Mouse (Mus musculus) lung, embryonic 16.5 days (tissue): ENCODE measurements around the gene Ncln. TPM values are rescaled to one million over a fixed set of nuclear protein-coding genes. Genes with fewer than 3 reads are reported as not detected.

ENCODE experiments used
- ATAC-seq: fragments of 200-750 bp; cut with Nextera tagmentation; 2 replicates; pipeline ENCODE4 v1.8.0; 2017; ENCODE audit warnings: low read depth, mild to moderate bottlenecking, moderate library complexity
- H3K27ac ChIP-seq: fragments of 300-500 bp; sonication (generic); 2 replicates; pipeline ENCODE4 v1.5.1; 2014; ENCODE audit warnings: mild to moderate bottlenecking, control low read depth, low read length
- H3K27me3 ChIP-seq: fragments of 300-500 bp; sonication (generic); 2 replicates; pipeline ENCODE4 v1.6.1; 2014; ENCODE audit warnings: low read depth, low read length, mixed read lengths; ENCODE audit not compliant: control insufficient read depth, insufficient read depth
- H3K36me3 ChIP-seq: fragments of 300-500 bp; sonication (generic); 2 replicates; pipeline ENCODE4 v1.6.1; 2014; ENCODE audit warnings: low read length; ENCODE audit not compliant: control insufficient read depth, insufficient read depth
- H3K4me1 ChIP-seq: fragments of 300-500 bp; sonication (generic); replicated peaks from 2 replicates; pipeline ENCODE4 v1.6.1; 2014; ENCODE audit warnings: low read length, mixed read lengths; ENCODE audit not compliant: control insufficient read depth, insufficient read depth
- H3K4me2 ChIP-seq: fragments of 300-500 bp; sonication (generic); 2 replicates; pipeline ENCODE4 v1.6.1; 2014; ENCODE audit warnings: low read depth, low read length, control low read depth
- H3K4me3 ChIP-seq: fragments of 300-500 bp; sonication (generic); 2 replicates; pipeline ENCODE4 v1.5.1; 2014; ENCODE audit warnings: mild to moderate bottlenecking, low read length, control low read depth
- H3K9ac ChIP-seq: fragments of 300-500 bp; sonication (generic); 2 replicates; pipeline ENCODE4 v1.6.1; 2014; ENCODE audit warnings: low read length, control low read depth
- H3K9me3 ChIP-seq: fragments of 300-500 bp; sonication (generic); 2 replicates; pipeline ENCODE4 v1.6.1; 2016; ENCODE audit warnings: low read length; ENCODE audit not compliant: control insufficient read depth
- WGBS: fragments of 180-500 bp; shearing (Covaris S2); extraction: QIAGEN DNeasy Blood & Tissue Kit; methylation state at CpG from one replicate; pipeline ENCODE4 v1.1.7; 2014; 5-methylcytosine and 5-hydroxymethylcytosine counted together
- polyA plus RNA-seq: library from polyadenylated mRNA; unstranded; fragments of >200 nt; fragmentation: Nextera tagmentation; extraction: Ambion mirVana; gene quantifications from 2 replicates; pipeline ENCODE4 v1.2.1, GENCODE M21; 2015

Ncln gene
- polyA plus RNA-seq, 1 experiment from 2014 or later, result 82.9 TPM

GRCm38 (mm10) chr10:81494260-81495041 lies 1.7 kb downstream of the Ncln start:
- WGBS, result 85% methylated on average over 11 of the region's 11 CpGs
- peak overlapping the region; percentile 86 for H3K9ac ChIP-seq

GRCm38 (mm10) chr10:81493601-81494220 lies 2.5 kb downstream of the Ncln start:
- Histone ChIP-seq H3K9ac (no peak overlapping the region; the same call in 1 of the 2 replicates), H3K4me1 (peaks cover 13% of the 10 kb centered on the region), H3K4me2 (no peak overlapping the region), H3K27me3 (no peaks in the 10 kb centered on the region), H3K27ac (no peak overlapping the region), H3K36me3 (peaks cover 39% of the 10 kb centered on the region), H3K9me3 (no peaks in the 10 kb centered on the region), H3K4me3 (no peak overlapping the region)
- no peak for ATAC-seq
- WGBS, result 77% methylated on average over 8 of the region's 8 CpGs

More at GRCm38 (mm10) chr10:81494260-81495041, 1.7 kb downstream of the Ncln start:
- peaks cover 33% of the 10 kb centered on the region for H3K36me3 ChIP-seq
- H3K4me2 ChIP-seq, result peak overlapping the region; percentile 96; the same call in 1 of the 2 replicates
- no peaks in the 10 kb centered on the region for H3K27me3 ChIP-seq
- no peaks in the 10 kb centered on the region for H3K9me3 ChIP-seq
- no peak overlapping the region for H3K27ac ChIP-seq
- no peak for ATAC-seq
- peaks cover 13% of the 10 kb centered on the region for H3K4me1 ChIP-seq
- no peak overlapping the region; the same call in 1 of the 2 replicates for H3K4me3 ChIP-seq

- peaks cover 42% of the 10 kb centered on the region for H3K36me3 ChIP-seq
- H3K4me1 ChIP-seq, result peaks cover 13% of the 10 kb centered on the region
- no peak overlapping the region for H3K4me2 ChIP-seq
- 88% methylated on average over 11 of the region's 11 CpGs for WGBS
- H3K27me3 ChIP-seq, result no peaks in the 10 kb centered on the region
- H3K9ac ChIP-seq, result no peak overlapping the region
- H3K4me3 ChIP-seq, result no peak overlapping the region
- no peaks in the 10 kb centered on the region for H3K9me3 ChIP-seq
- ATAC-seq, result no peak
- H3K27ac ChIP-seq, result no peak overlapping the region
Observed at GRCm38 (mm10) chr10:81492606-81493240, 3.5 kb downstream of the Ncln start.

GRCm38 (mm10) chr10:81491018-81491417 lies 5.2 kb downstream of the Ncln start:
- peaks cover 56% of the 10 kb centered on the region for H3K36me3 ChIP-seq
- no peaks in the 10 kb centered on the region for H3K9me3 ChIP-seq
- H3K4me2 ChIP-seq, result no peak overlapping the region
- no peak overlapping the region for H3K27ac ChIP-seq
- H3K9ac ChIP-seq, result no peak overlapping the region
- no peaks in the 10 kb centered on the region for H3K27me3 ChIP-seq
- peaks cover 13% of the 10 kb centered on the region for H3K4me1 ChIP-seq
- no peak overlapping the region for H3K4me3 ChIP-seq
- 90% methylated on average over 9 of the region's 9 CpGs for WGBS
- no peak for ATAC-seq

GRCm38 (mm10) chr10:81489941-81490340 lies 6.3 kb downstream of the Ncln start:
- peaks cover 56% of the 10 kb centered on the region for H3K36me3 ChIP-seq
- H3K4me1 ChIP-seq, result peaks cover 8% of the 10 kb centered on the region
- no peaks in the 10 kb centered on the region for H3K9me3 ChIP-seq
- no peak overlapping the region for H3K4me2 ChIP-seq
- no peak for ATAC-seq
- H3K27ac ChIP-seq, result no peak overlapping the region
- no peaks in the 10 kb centered on the region for H3K27me3 ChIP-seq
- 76% methylated on average over 14 of the region's 14 CpGs for WGBS
- H3K4me3 ChIP-seq, result no peak overlapping the region
- no peak overlapping the region for H3K9ac ChIP-seq

- H3K9ac ChIP-seq, result no peak overlapping the region
- no peak overlapping the region for H3K4me2 ChIP-seq
- no peaks in the 10 kb centered on the region for H3K4me1 ChIP-seq
- no peak for ATAC-seq
- no peaks in the 10 kb centered on the region for H3K27me3 ChIP-seq
- no peak overlapping the region for H3K4me3 ChIP-seq
- H3K9me3 ChIP-seq, result no peaks in the 10 kb centered on the region
- H3K36me3 ChIP-seq, result peaks cover 53% of the 10 kb centered on the region
- 65% methylated on average over 11 of the region's 11 CpGs for WGBS
- H3K27ac ChIP-seq, result no peak overlapping the region
Observed at GRCm38 (mm10) chr10:81488081-81488480, 8.1 kb downstream of the Ncln start.

GRCm38 (mm10) chr10:81486496-81486895 lies 9.7 kb downstream of the Ncln start:
- H3K4me2 ChIP-seq, result no peak overlapping the region
- peaks cover 8% of the 10 kb centered on the region for H3K27me3 ChIP-seq
- H3K4me3 ChIP-seq, result no peak overlapping the region
- 88% methylated on average over 10 of the region's 10 CpGs for WGBS
- H3K36me3 ChIP-seq, result peaks cover 38% of the 10 kb centered on the region
- H3K27ac ChIP-seq, result no peak overlapping the region
- H3K9ac ChIP-seq, result no peak overlapping the region
- no peaks in the 10 kb centered on the region for H3K9me3 ChIP-seq
- ATAC-seq, result no peak
- peaks cover 5% of the 10 kb centered on the region; the same call in 1 of the 2 replicates for H3K4me1 ChIP-seq

- H3K27me3 ChIP-seq, result peaks cover 15% of the 10 kb centered on the region
- H3K4me3 ChIP-seq, result no peak overlapping the region
- H3K9ac ChIP-seq, result no peak overlapping the region
- peaks cover 5% of the 10 kb centered on the region; the same call in 1 of the 2 replicates for H3K4me1 ChIP-seq
- no peaks in the 10 kb centered on the region for H3K9me3 ChIP-seq
- H3K36me3 ChIP-seq, result peaks cover 29% of the 10 kb centered on the region
- H3K4me2 ChIP-seq, result no peak overlapping the region
- H3K27ac ChIP-seq, result no peak overlapping the region
- 66% methylated on average over 7 of the region's 7 CpGs for WGBS
- no peak for ATAC-seq
Observed at GRCm38 (mm10) chr10:81485479-81486018, 10.6 kb downstream of the Ncln start.

- no peaks in the 10 kb centered on the region for H3K9me3 ChIP-seq
- H3K27ac ChIP-seq, result no peak overlapping the region
- no peak overlapping the region for H3K4me3 ChIP-seq
- peaks cover 29% of the 10 kb centered on the region for H3K36me3 ChIP-seq
- no peak overlapping the region for H3K9ac ChIP-seq
- peaks cover 5% of the 10 kb centered on the region; the same call in 1 of the 2 replicates for H3K4me1 ChIP-seq
- peaks cover 18% of the 10 kb centered on the region for H3K27me3 ChIP-seq
- no peak for ATAC-seq
- H3K4me2 ChIP-seq, result no peak overlapping the region
- WGBS, result 13% methylated on average over 2 of the region's 2 CpGs
Observed at GRCm38 (mm10) chr10:81485060-81485449, 11.1 kb downstream of the Ncln start.
